Mouse (Mus musculus) myocyte (in vitro differentiated cells): ENCODE results near the gene Ccdc33.

Experiments
- POLR2A ChIP-seq: IDR thresholded peaks from one replicate; pipeline ENCODE4 v1.6.1; 2011; ENCODE audit warnings: low read depth, mild to moderate bottlenecking, control low read depth, moderate library complexity; ENCODE audit not compliant: insufficient read length
- TCF12 ChIP-seq: IDR thresholded peaks from one replicate; pipeline ENCODE4 v1.6.1; 2011; ENCODE audit warnings: mild to moderate bottlenecking, control low read depth; ENCODE audit not compliant: poor library complexity, insufficient read depth, severe bottlenecking
- USF1 ChIP-seq: IDR thresholded peaks from one replicate; pipeline ENCODE4 v1.6.1; 2011; ENCODE audit warnings: low read depth, mild to moderate bottlenecking, control low read depth, moderate library complexity

DNA sequence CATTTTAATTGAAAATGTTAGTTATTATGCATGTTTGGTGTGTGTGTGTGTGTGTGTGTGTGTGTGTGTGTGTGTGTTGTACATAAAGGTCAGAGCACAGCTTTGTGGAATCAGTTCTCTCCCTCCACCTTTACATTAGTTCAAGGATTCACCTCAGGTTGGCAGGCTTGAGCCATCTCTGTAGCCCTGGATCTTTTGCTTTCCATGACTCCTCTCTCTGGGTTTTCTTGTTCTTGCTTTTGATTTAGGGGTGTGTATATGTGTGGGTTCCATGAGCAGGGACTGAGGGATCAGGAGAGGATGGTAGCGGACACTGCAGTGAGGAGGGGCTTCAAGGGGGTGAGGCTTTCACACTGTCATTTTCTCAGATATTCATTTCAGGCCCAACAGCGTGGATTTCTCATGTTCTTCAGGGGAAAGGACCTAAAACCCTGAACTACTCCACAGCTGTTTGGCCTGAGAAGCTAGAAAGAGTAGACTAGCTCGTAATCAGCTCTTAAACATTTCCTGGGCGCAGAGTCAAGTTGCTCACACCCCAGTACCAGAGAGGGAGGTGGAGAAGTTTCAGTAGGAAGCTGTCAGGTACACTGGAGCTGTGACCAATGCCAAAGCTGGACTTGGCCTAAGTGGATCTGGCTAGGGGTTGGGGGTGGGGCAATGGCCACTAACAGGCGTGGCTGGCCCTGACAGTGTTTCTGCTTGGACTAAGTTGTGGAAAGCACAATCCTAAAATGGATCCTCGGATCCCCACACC lies 52.5 kb downstream of the Ccdc33 start:
- no peak for TF ChIP-seq USF1
- no peak for TF ChIP-seq TCF12
- TF ChIP-seq POLR2A, result no peak
